Mouse (Mus musculus) small intestine, adult 2 months (tissue): ENCODE data around the gene Rsc1a1. TPM values are rescaled to one million over a fixed set of nuclear protein-coding genes. Genes with fewer than 3 reads are reported as not detected.

Experiments
- H3K27ac ChIP-seq: fragments of 200-500 bp; 2 replicates; pipeline ENCODE4 v1.5.1; 2012; ENCODE audit warnings: low read depth, low read length, control low read depth, inconsistent platforms; ENCODE audit not compliant: insufficient read depth
- H3K27me3 ChIP-seq: fragments of 200-500 bp; 2 replicates; pipeline ENCODE4 v1.6.1; 2012; ENCODE audit warnings: mild to moderate bottlenecking, moderate library complexity, low read length, inconsistent platforms; ENCODE audit not compliant: control insufficient read depth, insufficient read depth
- H3K36me3 ChIP-seq: fragments of 200-500 bp; 2 replicates; pipeline ENCODE4 v1.6.1; 2012; ENCODE audit warnings: mild to moderate bottlenecking, low read length, control low read depth, inconsistent platforms; ENCODE audit not compliant: control insufficient read depth, insufficient read depth
- H3K4me1 ChIP-seq: fragments of 200-500 bp; 2 replicates; pipeline ENCODE4 v1.6.1; 2012; ENCODE audit warnings: low read length, inconsistent platforms, mixed read lengths; ENCODE audit not compliant: control insufficient read depth, insufficient read depth, insufficient read length
- H3K4me3 ChIP-seq: fragments of 200-500 bp; 2 replicates; pipeline ENCODE4 v1.5.1; 2012; ENCODE audit warnings: low read depth, mild to moderate bottlenecking, control low read depth, inconsistent platforms, low read length, moderate library complexity
- CTCF ChIP-seq: fragments of 200-500 bp; IDR thresholded peaks from 2 replicates; pipeline ENCODE4 v1.5.1; 2012; ENCODE audit warnings: low read depth, mild to moderate bottlenecking, control low read depth, inconsistent platforms, low read length, moderate library complexity, mixed read lengths; ENCODE audit not compliant: insufficient replicate concordance, insufficient read length; ENCODE audit errors: extremely low read depth
- POLR2A ChIP-seq: fragments of 200-500 bp; IDR thresholded peaks from 2 replicates; pipeline ENCODE4 v1.6.1; 2012; ENCODE audit warnings: low read depth, mild to moderate bottlenecking, control low read depth, inconsistent platforms, low read length, moderate library complexity
- WGBS: fragments of 180-500 bp; shearing (Covaris S2); methylation state at CpG from one replicate; pipeline ENCODE4 v1.1.7; 2018; 5-methylcytosine and 5-hydroxymethylcytosine counted together
- polyA plus RNA-seq: library from polyadenylated mRNA; depleted of rRNA; stranded (reverse); fragments of >200 nt; gene quantifications from 2 replicates; pipeline ENCODE4 v1.2.3, GENCODE M21; 2012

Rsc1a1 gene
- polyA plus RNA-seq, 1 experiment = 16.5 TPM

- Histone ChIP-seq H3K4me1 (no peaks in the 10 kb centered on the region), H3K4me3 (no peak overlapping the region), H3K36me3 (peaks cover 8% of the 10 kb centered on the region; the same call in 1 of the 2 replicates), H3K27me3 (no peaks in the 10 kb centered on the region), H3K27ac (no peak overlapping the region)
- TF ChIP-seq CTCF = no peak
- no peak for TF ChIP-seq POLR2A
- WGBS = 80% methylated on average over 12 of the region's 12 CpGs
These were observed 29.3 kb downstream of the Rsc1a1 start for GRCm38 (mm10) chr4:141655908-141656608.

GRCm38 (mm10) chr4:141654509-141654908 is 30.9 kb downstream of the Rsc1a1 start:
- no peak overlapping the region for H3K4me3 ChIP-seq
- H3K27me3 ChIP-seq = no peaks in the 10 kb centered on the region
- WGBS = 88% methylated on average over 6 of the region's 6 CpGs
- TF ChIP-seq CTCF = no peak
- no peak for TF ChIP-seq POLR2A
- H3K27ac ChIP-seq = no peak overlapping the region
- peaks cover 5% of the 10 kb centered on the region; the same call in 1 of the 2 replicates for H3K36me3 ChIP-seq
- H3K4me1 ChIP-seq = no peaks in the 10 kb centered on the region

GRCm38 (mm10) chr4:141653813-141654212 is 31.6 kb downstream of the Rsc1a1 start:
- H3K27me3 ChIP-seq = no peaks in the 10 kb centered on the region
- H3K4me1 ChIP-seq = no peaks in the 10 kb centered on the region
- H3K36me3 ChIP-seq = peaks cover 4% of the 10 kb centered on the region; the same call in 1 of the 2 replicates
- no peak overlapping the region for H3K4me3 ChIP-seq
- H3K27ac ChIP-seq = no peak overlapping the region
- 95% methylated on average over 13 of the region's 13 CpGs for WGBS
- TF ChIP-seq CTCF (no peak), POLR2A (no peak)

GRCm38 (mm10) chr4:141653044-141653443 is 32.4 kb downstream of the Rsc1a1 start:
- 87% methylated on average over 8 of the region's 8 CpGs for WGBS
- H3K4me3 ChIP-seq = no peak overlapping the region
- TF ChIP-seq POLR2A = no peak
- TF ChIP-seq CTCF = no peak
- peaks cover 4% of the 10 kb centered on the region; the same call in 1 of the 2 replicates for H3K36me3 ChIP-seq
- no peaks in the 10 kb centered on the region for H3K27me3 ChIP-seq
- no peak overlapping the region for H3K27ac ChIP-seq
- H3K4me1 ChIP-seq = no peaks in the 10 kb centered on the region

- Histone ChIP-seq H3K4me3 (no peak overlapping the region), H3K27me3 (no peaks in the 10 kb centered on the region), H3K27ac (no peak overlapping the region), H3K36me3 (peaks cover 4% of the 10 kb centered on the region; the same call in 1 of the 2 replicates), H3K4me1 (no peaks in the 10 kb centered on the region)
- TF ChIP-seq POLR2A (no peak), CTCF (no peak)
- 92% methylated on average over 10 of the region's 10 CpGs for WGBS
These were observed 33.5 kb downstream of the Rsc1a1 start for GRCm38 (mm10) chr4:141651944-141652343.

GRCm38 (mm10) chr4:141651286-141651685 is 34.1 kb downstream of the Rsc1a1 start:
- 90% methylated on average over 6 of the region's 6 CpGs for WGBS
- no peaks in the 10 kb centered on the region for H3K27me3 ChIP-seq
- no peak for TF ChIP-seq POLR2A
- TF ChIP-seq CTCF = no peak

GRCm38 (mm10) chr4:141649244-141649643 is 36.2 kb downstream of the Rsc1a1 start:
- H3K4me1 ChIP-seq = no peaks in the 10 kb centered on the region
- 54% methylated on average over 6 of the region's 6 CpGs for WGBS
- H3K4me3 ChIP-seq = no peak overlapping the region
- H3K27ac ChIP-seq = no peak overlapping the region
- peaks cover 4% of the 10 kb centered on the region; the same call in 1 of the 2 replicates for H3K36me3 ChIP-seq
- H3K27me3 ChIP-seq = no peaks in the 10 kb centered on the region
- TF ChIP-seq POLR2A = no peak
- TF ChIP-seq CTCF = no peak

More at GRCm38 (mm10) chr4:141651286-141651685, 34.1 kb downstream of the Rsc1a1 start:
- H3K27ac ChIP-seq = no peak overlapping the region
- H3K4me3 ChIP-seq = no peak overlapping the region
- H3K36me3 ChIP-seq = peaks cover 4% of the 10 kb centered on the region; the same call in 1 of the 2 replicates
- H3K4me1 ChIP-seq = no peaks in the 10 kb centered on the region
